Mouse (Mus musculus) lung, postnatal 10 days (tissue): ENCODE measurements at regions not wholly inside any gene's neighbourhood (a gene's known extent, or its start where the extent isn't known, plus 50 kb on each side); places are given as distances from the start of the nearest gene placed in this dataset.

ENCODE experiments used
- DNase-seq: peaks from one replicate; pipeline ENCODE4 v3.0.0; 2021

GRCm38 (mm10) chr10:8667244-8667643 lies 148.6 kb upstream of the Ust start:
- no peak for DNase-seq

GRCm38 (mm10) chr10:8658934-8659294 lies 140.3 kb upstream of the Ust start:
- peak; percentile 19 for DNase-seq

DNA sequence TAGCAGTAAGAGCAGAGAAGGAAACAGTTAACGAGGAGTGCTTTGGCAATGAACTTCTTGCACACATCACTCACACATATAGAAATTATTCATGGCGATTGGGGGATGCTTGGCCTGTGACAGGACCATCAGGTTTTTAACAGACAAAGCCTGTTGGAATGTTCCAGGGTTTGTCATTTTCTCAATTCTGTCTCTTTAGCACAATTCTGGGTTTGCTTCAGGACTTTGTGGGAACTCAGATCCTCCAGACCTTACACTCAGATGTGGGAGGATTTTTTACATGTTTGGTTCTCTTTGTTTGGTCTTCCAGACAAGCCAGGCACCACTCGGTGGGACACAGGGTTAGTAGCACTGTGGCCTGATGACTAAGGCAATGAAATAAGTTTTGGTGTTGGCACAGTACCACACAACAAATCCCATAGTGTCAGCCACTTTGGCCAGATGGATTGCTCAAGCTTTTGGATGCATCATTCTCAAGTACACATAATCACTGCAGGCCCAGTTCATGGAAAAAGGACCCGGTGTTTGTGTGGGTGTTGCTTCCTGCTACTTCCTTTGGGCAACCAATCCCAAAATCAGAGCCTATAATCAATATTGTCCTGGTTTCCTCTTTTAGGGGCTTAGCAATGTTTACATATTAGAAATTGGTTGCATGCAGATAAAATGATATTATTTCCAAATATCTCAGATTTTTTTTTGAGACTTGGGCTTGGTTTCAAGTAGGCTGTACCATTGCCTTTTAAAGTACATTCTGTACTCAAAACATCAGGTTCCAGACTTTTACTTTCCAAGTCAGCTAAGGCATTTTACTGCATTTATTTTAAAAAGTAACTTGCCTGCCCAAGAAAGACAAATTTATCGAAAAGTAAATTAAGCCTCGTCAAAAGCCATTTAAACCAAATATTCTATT lies 139.7 kb upstream of the Ust start:
- peak; percentile 40 for DNase-seq

GRCm38 (mm10) chr10:8657176-8658023 lies 138.8 kb upstream of the Ust start:
- no peak for DNase-seq

DNA sequence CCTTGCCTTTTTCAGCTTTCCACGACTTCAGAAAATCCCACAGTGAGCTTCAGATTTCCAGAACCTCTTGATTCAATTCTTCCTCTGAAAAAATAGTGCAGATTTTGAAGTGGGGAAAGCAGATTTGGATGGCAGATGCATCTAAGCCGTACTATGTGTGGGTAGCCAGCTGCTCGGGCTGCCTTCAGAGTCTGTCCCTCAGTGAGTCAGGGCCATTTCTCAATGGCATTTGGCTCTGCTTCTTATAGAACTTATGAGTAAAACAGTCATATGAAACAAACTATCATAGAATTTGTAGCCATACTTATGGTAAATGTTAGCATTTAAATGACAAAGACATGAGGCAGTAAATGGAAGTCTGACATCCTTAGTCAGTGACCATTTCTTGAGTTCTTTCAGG lies 135.0 kb upstream of the Ust start:
- DNase-seq = no peak

- DNase-seq = no peak
These were observed 123.6 kb upstream of the Ust start for GRCm38 (mm10) chr10:8642266-8642665.

- DNase-seq = no peak
These were observed 105.7 kb upstream of the Ust start for GRCm38 (mm10) chr10:8624229-8624911.

DNA sequence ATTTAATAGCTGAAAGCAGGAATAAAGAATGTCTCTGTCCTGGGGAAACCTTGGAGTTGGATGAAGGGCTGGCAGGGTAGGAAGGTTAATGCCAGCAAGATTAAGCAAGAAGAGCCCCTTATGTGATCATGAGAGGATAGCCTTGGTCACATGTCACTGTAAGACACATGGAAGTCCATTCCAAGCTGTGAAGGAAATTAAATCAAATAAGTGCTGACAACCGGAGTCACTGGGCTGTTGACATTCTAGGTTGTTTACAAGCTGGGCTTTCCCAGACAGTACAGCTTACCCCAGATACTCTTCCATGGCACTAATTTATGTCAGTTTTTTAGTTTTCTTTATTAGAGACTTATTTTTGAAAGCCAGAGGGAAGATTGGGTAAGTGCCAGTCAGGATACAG lies 100.1 kb upstream of the Ust start:
- no peak for DNase-seq

DNA sequence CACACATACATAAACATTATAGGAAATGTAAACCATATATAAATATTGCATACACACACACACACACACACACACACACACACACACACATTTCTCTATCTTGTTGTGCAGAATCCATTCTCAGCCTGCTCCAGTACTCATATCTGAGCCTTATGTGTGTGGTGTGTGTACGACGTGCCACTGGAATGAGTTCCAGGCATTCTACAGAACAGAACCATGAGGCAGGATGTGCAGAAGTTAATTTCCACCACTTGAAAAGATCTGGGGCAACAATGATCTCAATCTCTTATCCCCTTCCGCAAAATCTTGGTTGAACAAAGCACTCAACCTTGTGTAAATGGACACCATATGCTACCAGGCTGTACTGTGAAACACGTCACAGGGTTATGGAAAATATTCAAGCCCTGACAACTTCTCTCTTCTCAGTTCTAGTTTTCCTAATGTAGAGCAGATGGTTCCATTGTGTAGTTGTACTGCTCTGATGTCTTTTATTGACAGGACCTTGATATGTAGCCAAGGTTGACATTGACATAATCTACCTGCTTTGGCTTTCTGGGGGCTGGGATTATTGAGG lies 96.9 kb upstream of the Ust start:
- no peak for DNase-seq

DNA sequence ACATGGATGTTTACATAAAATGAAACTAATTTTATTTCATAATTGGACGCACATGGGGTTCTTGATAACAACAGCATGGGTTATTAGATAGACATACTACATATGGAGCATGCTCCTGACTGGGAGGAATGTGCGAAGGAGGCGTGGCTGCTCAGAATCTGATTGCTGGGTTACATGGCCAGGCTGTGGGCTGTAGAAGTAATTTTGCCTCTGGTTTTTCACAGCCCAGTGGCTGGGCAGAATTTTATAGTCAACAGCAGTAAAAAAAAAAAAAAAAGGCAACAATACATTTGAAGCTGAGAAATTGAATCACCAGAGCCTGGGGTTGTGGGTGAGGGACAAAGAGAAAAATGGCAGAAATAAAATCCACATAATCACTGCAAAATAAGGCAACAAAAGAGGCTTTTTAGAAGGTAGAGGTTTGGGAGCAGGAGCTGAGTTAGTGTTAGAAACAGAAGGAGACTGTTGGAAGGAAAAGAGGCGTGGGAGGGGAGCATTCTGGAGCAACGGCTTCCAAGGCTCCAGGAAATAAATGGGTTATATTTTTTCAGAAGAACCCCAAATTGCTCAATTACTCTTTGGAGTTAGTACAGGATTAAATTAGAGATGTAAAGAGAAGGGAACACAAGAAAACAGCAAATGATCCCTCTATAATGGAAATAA lies 71.4 kb upstream of the Ust start:
- DNase-seq = no peak

DNA sequence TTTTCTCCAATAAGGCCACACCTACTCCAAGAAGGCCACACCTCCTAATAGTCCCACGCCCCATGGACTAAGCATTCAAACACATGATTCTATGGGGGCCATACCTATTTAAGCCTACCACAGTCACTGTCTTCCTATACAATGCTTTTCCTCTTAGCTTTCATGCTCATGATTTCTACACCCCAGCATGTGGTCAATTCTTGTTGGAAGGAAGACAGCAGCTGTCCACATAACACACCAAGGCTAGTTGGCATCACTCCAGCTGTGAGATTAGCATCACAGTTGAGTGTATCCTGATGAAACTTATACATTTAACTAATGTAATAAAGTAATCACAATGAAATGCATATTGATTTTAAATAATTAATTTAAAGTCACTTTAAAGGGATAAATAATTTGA lies 70.5 kb upstream of the Ust start:
- DNase-seq = no peak

DNA sequence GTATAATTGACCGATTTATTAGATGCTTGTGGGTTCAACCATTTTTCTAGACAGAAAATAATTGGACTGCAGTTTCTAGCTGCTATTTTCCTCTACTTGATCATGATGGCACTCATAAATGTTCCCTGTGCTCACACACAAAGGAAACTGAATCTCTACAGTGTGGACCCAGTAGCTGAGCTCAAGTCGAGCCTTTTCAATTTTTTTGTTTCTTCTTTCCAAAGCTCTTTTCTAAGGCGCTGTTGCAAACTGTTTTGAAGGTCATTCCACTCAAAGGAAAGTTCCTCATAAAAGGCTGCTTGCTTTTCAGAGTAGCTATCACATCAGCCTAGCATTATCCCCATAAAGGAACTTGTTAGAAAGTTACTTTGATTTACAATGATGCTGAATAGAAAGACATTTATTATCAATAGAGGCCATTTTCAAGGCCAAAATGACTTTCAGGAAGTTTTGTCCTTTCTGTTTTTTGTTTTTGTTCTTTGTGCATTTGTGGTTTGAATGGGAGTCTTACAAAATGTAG lies 65.8 kb upstream of the Ust start:
- DNase-seq = no peak

- no peak for DNase-seq
These were observed 65.1 kb upstream of the Ust start for GRCm38 (mm10) chr10:8583552-8584388.

DNA sequence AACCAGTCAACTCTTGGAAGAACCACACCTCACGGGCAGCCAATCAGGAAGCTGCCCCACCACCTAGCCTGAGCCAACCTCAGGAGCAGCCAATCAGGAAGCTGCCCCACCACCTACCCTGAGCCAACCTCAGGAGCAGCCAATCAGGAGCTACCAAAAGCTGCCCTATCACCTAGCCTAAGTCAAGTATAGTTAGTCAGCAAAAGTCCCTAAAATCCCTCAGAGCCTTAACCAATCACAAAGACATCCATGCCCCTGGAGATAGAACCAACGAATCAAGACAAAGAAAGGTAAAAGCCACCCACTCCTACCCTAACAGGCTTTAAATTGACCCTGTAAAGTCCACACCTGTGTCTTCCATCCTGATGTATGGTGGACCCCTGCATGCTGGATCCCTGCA lies 61.7 kb upstream of the Ust start:
- no peak for DNase-seq

GRCm38 (mm10) chr10:8577642-8578356 lies 59.2 kb upstream of the Ust start:
- DNase-seq = no peak
